Comparison of ENCODE assay signal across 26 mouse cellular contexts in genomic region chr7:64743610-64744009, GRCm38 (mm10).
DNase-seq lines count a peak whose midpoint lies in the region; ATAC-seq and TF ChIP-seq lines count a peak whose summit lies in the region.
"Had no signal": no experiment of that assay in that cellular context is flagged by ENCODE, and none has a peak within 500 bp of the region (broad histone marks: within the 10 kb centered on the region; RNA-seq: fewer than 3 reads in every experiment).

No protein-coding gene starts in this region.

- intact Hi-C loops in left cerebral cortex, adult 2 months (cut with DNase I) = loop anchor here (2.0 to 5.0 kb wide), 5 partner anchors 239 to 579 kb away; partner anchors contain the start of gene Fan1
- intact Hi-C loops in left cerebral cortex, postnatal 4 days (cut with DNase I) = loop anchor here (5.0 to 10.0 kb wide), 2 partner anchors 351 to 989 kb away; partner anchors contain the start of genes Mcee and Mphosph10

- H3K27ac ChIP-seq in left cerebral cortex, adult 2 months = peak overlapping the region; percentile 90
- H3K27ac ChIP-seq: embryonic facial prominence, embryonic 13.5 days; embryonic facial prominence, embryonic 15.5 days; forebrain, embryonic 10.5 days; forebrain, embryonic 12.5 days had no signal

- DNase-seq in frontal cortex, postnatal 10 days (ENCODE audit: low spot score in 2 of 2) = no peak
- no peak for DNase-seq in left cerebral cortex, adult 2 months (ENCODE audit: extremely low spot score in 1 of 2, low spot score in 2 of 2)
- no peak for DNase-seq in left cerebral cortex, postnatal 4 days
- peak; percentile 49 to 59 for DNase-seq in right cerebral cortex, adult 2 months (ENCODE audit: low spot score in 2 of 2)
- DNase-seq in right cerebral cortex, postnatal 25 days = no peak
- DNase-seq in urinary bladder, postnatal 4 days (ENCODE audit: low spot score in 2 of 2) = no peak
- DNase-seq: adrenal gland, adult 2 months; adrenal gland, postnatal 10 days; adrenal gland, postnatal 25 days; B cell, adult 2 months; cerebellum, adult 11-12 months; cerebellum, adult 2 months; cerebellum, adult 9-10 months; cerebellum, postnatal 10 days; cerebellum, postnatal 25 days; embryo, embryonic 11 days had no signal

- ATAC-seq in frontal cortex, adult (ENCODE audit: low TSS enrichment) = peak; percentile 44
- ATAC-seq: CD4-positive, CD25-positive, alpha-beta regulatory T cell, adult 4 months; forebrain, embryonic 14.5 days; forebrain, embryonic 16.5 days; Patski had no signal

- H3K4me3 ChIP-seq in left cerebral cortex, adult 2 months = no peak overlapping the region
- H3K4me3 ChIP-seq: embryonic facial prominence, embryonic 13.5 days; embryonic facial prominence, embryonic 15.5 days; erythroblast, embryonic 14.5 days; forebrain, embryonic 10.5 days; forebrain, embryonic 12.5 days had no signal

- TF ChIP-seq CTCF in left cerebral cortex, adult 2 months (IDR thresholded peaks at IDR 0.05) = no peak

Comparison
In these comparisons a context has a peak if more than half of its experiments do, and no peak if none do; other contexts are left out.
1. DNase-seq: peak in right cerebral cortex, adult 2 months (2 of 2); none in frontal cortex, postnatal 10 days (0 of 2), left cerebral cortex, adult 2 months (0 of 2), left cerebral cortex, postnatal 4 days (single experiment), right cerebral cortex, postnatal 25 days (single experiment) and urinary bladder, postnatal 4 days (0 of 2).